Mouse (Mus musculus) B cell, adult 67 days (primary cell): ENCODE data around the gene Mmp17. TPM values are rescaled to one million over a fixed set of nuclear protein-coding genes. Genes with fewer than 3 reads are reported as not detected.

Experiments
- total RNA-seq, 2 experiments: library from RNA; stranded (reverse); gene quantifications; 4 replicates each; pipeline ENCODE4 v1.2.4; 2023

Mmp17 gene
- 1 to 10 TPM in 1 of 2 experiments, under 1 TPM in 1; 0.78 to 2.2 TPM for total RNA-seq

GRCm38 (mm10) chr5:129583761-129584582, at the start of gene Mmp17:
Mmp17 (plus strand) TSS chr5:129584169.

Other genes with a start within 250 kb of the Mmp17 start
- 100 to 1,000 TPM; 188 to 192 TPM for gene Sfswap, start 82.9 kb upstream of the Mmp17 start, total RNA-seq
- 1 to 10 TPM; 2.7 to 2.8 TPM for gene Zfp11, start 85.9 kb downstream of the Mmp17 start, total RNA-seq
- gene Sept14, start 124.3 kb downstream of the Mmp17 start, total RNA-seq: not detected
- 10 to 100 TPM; 40.7 to 54.2 TPM for gene Mrps17, start 131.3 kb downstream of the Mmp17 start, total RNA-seq
- gene Nipsnap2, start 140.9 kb downstream of the Mmp17 start, total RNA-seq: 10 to 100 TPM; 31.0 to 40.7 TPM
- gene Psph, start 203.3 kb downstream of the Mmp17 start, total RNA-seq: 10 to 100 TPM; 12.8 to 15.9 TPM